Mouse (Mus musculus) ES-E14 (cell line): Measurements from ENCODE around the gene Scn11a.

Experiments
- HCFC1 ChIP-seq: IDR thresholded peaks from 2 replicates; pipeline ENCODE4 v1.6.1; 2012; ENCODE audit warnings: low read length, inconsistent platforms, borderline replicate concordance; ENCODE audit not compliant: insufficient read depth
- MAFK ChIP-seq: IDR thresholded peaks from 2 replicates; pipeline ENCODE4 v1.6.1; 2014; ENCODE audit warnings: mild to moderate bottlenecking, low read depth, low read length, inconsistent platforms; ENCODE audit not compliant: insufficient read depth
- ZNF384 ChIP-seq: IDR thresholded peaks from 2 replicates; pipeline ENCODE4 v1.6.1; 2012; ENCODE audit warnings: low read depth, low read length, inconsistent platforms

DNA sequence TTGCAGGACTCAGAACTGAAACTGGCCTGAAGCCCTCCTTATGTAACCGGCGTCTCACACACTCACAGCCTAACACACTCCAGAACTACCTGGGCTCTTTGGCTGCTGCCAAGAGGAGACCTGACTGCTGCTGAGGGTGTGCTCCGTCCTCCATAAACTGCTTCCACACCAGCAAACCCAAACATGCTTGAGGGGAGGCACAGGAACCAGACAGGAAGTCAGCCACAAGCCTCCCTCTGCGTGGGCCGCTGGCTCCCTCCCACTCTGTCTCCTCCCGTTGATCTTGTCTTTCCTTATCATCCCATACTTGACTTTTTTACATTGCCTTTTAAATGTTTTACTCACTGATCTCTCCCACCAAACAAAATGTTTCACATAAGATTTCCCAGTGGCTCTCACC lies 23.8 kb downstream of the Scn11a start:
- TF ChIP-seq ZNF384 (no peak), HCFC1 (no peak), MAFK (no peak)
